Mouse (Mus musculus): ENCODE results near the gene Capn10. TPM values are rescaled to one million over a fixed set of nuclear protein-coding genes. Genes with fewer than 3 reads are reported as not detected.

Capn10 gene
- 54.8 and 60.0 TPM in 2 replicates for polyA plus RNA-seq (2016; fragmentation: Nextera tagmentation; extraction: Ambion mirVana)

GRCm38 (mm10) chr1:92934182-92934827 is at the start of gene Capn10:
Gene Capn10 (plus strand): TSS chr1:92934376.
- Histone ChIP-seq H3K4me3 (peak within 1 kb of the TSS; percentile 83), H3K4me2 (replicated peaks) (peak within 1 kb of the TSS; percentile 82), H3K9ac (peak within 1 kb of the TSS; percentile 80), H3K27me3 (replicated peaks) (no peaks in the 10 kb centered on the region), H3K9me3 (no peaks in the 10 kb centered on the region), H3K27ac (peak within 1 kb of the TSS; percentile 90), H3K36me3 (peaks cover 16% of the 10 kb centered on the region), H3K4me1 (peaks cover 28% of the 10 kb centered on the region)
- under 1% methylated on average over 45 of the region's 45 CpGs for WGBS
- peak; percentile 100 for ATAC-seq (ENCODE audit: low FRiP score, low read depth)

GRCm38 (mm10) chr1:92888901-92889655 is 45.1 kb upstream of the Capn10 start:
- Histone ChIP-seq H3K9me3 (no peaks in the 10 kb centered on the region), H3K27me3 (replicated peaks) (no peaks in the 10 kb centered on the region), H3K4me1 (no peaks in the 10 kb centered on the region), H3K4me3 (no peak overlapping the region), H3K4me2 (replicated peaks) (no peak overlapping the region), H3K36me3 (no peaks in the 10 kb centered on the region), H3K27ac (no peak overlapping the region), H3K9ac (no peak overlapping the region)
- 71% methylated on average over 7 of the region's 7 CpGs for WGBS
- ATAC-seq (ENCODE audit: low FRiP score, low read depth): no peak

- Histone ChIP-seq H3K4me3 (no peak overlapping the region), H3K9ac (no peak overlapping the region), H3K4me2 (replicated peaks) (no peak overlapping the region), H3K27ac (no peak overlapping the region), H3K36me3 (no peaks in the 10 kb centered on the region), H3K4me1 (no peaks in the 10 kb centered on the region), H3K9me3 (no peaks in the 10 kb centered on the region), H3K27me3 (replicated peaks) (no peaks in the 10 kb centered on the region)
- 72% methylated on average over 3 of the region's 3 CpGs for WGBS
- no peak for ATAC-seq (ENCODE audit: low FRiP score, low read depth)
Observed at GRCm38 (mm10) chr1:92892791-92893190, 41.4 kb upstream of the Capn10 start.

GRCm38 (mm10) chr1:92893896-92894295 is 40.3 kb upstream of the Capn10 start:
- H3K4me3 ChIP-seq: no peak overlapping the region
- H3K4me2 ChIP-seq (replicated peaks): no peak overlapping the region
- no peaks in the 10 kb centered on the region for H3K4me1 ChIP-seq
- H3K27ac ChIP-seq: no peak overlapping the region
- no peak for ATAC-seq (ENCODE audit: low FRiP score, low read depth)
- no peak overlapping the region for H3K9ac ChIP-seq
- no peaks in the 10 kb centered on the region for H3K36me3 ChIP-seq
- no peaks in the 10 kb centered on the region for H3K9me3 ChIP-seq
- WGBS: 74% methylated on average over 3 of the region's 3 CpGs
- H3K27me3 ChIP-seq (replicated peaks): no peaks in the 10 kb centered on the region

GRCm38 (mm10) chr1:92895089-92895488 is 39.1 kb upstream of the Capn10 start:
- H3K27me3 ChIP-seq (replicated peaks): peaks cover 3% of the 10 kb centered on the region; the same call in 1 of the 2 replicates
- 7% methylated on average over 3 of the region's 3 CpGs for WGBS
- no peak overlapping the region for H3K9ac ChIP-seq
- peak; percentile 77 for ATAC-seq (ENCODE audit: low FRiP score, low read depth)
- H3K4me2 ChIP-seq (replicated peaks): no peak overlapping the region
- H3K9me3 ChIP-seq: no peaks in the 10 kb centered on the region
- H3K27ac ChIP-seq: no peak overlapping the region
- H3K36me3 ChIP-seq: no peaks in the 10 kb centered on the region
- no peaks in the 10 kb centered on the region for H3K4me1 ChIP-seq
- no peak overlapping the region for H3K4me3 ChIP-seq

- no peaks in the 10 kb centered on the region for H3K36me3 ChIP-seq
- peak; percentile 34; the same call in 1 of the 2 replicates for ATAC-seq (ENCODE audit: low FRiP score, low read depth)
- H3K4me3 ChIP-seq: peak within 1 kb of the TSS; percentile 2; the same call in 1 of the 2 replicates
- H3K27ac ChIP-seq: no peak within 1 kb of the TSS
- H3K27me3 ChIP-seq (replicated peaks): peaks cover 8% of the 10 kb centered on the region; the same call in 1 of the 2 replicates
- H3K9me3 ChIP-seq: no peaks in the 10 kb centered on the region
- WGBS: 2% methylated on average over 15 of the region's 15 CpGs
- peak within 1 kb of the TSS; percentile 42; the same call in 1 of the 2 replicates for H3K9ac ChIP-seq
- peak within 1 kb of the TSS; percentile 56 for H3K4me2 ChIP-seq (replicated peaks)
- H3K4me1 ChIP-seq: peaks cover 16% of the 10 kb centered on the region; the same call in 1 of the 2 replicates
Observed at GRCm38 (mm10) chr1:92902786-92903185, 31.4 kb upstream of the Capn10 start, which contains the start of gene Ankmy1. Gene Ankmy1 (minus strand): TSS chr1:92902906.

GRCm38 (mm10) chr1:92903627-92904026 is 30.5 kb upstream of the Capn10 start:
- no peak overlapping the region for H3K27ac ChIP-seq
- ATAC-seq (ENCODE audit: low FRiP score, low read depth): no peak
- peaks cover 19% of the 10 kb centered on the region; the same call in 1 of the 2 replicates for H3K4me1 ChIP-seq
- H3K4me3 ChIP-seq: no peak overlapping the region
- H3K27me3 ChIP-seq (replicated peaks): peaks cover 8% of the 10 kb centered on the region; the same call in 1 of the 2 replicates
- no peaks in the 10 kb centered on the region for H3K36me3 ChIP-seq
- H3K9ac ChIP-seq: no peak overlapping the region
- H3K4me2 ChIP-seq (replicated peaks): no peak overlapping the region
- H3K9me3 ChIP-seq: no peaks in the 10 kb centered on the region
- 83% methylated on average over 4 of the region's 4 CpGs for WGBS

GRCm38 (mm10) chr1:92905703-92906310 is 28.4 kb upstream of the Capn10 start:
- no peaks in the 10 kb centered on the region for H3K36me3 ChIP-seq
- peaks cover 28% of the 10 kb centered on the region for H3K4me1 ChIP-seq
- no peak for ATAC-seq (ENCODE audit: low FRiP score, low read depth)
- H3K9ac ChIP-seq: no peak overlapping the region
- H3K4me2 ChIP-seq (replicated peaks): no peak overlapping the region
- H3K27ac ChIP-seq: no peak overlapping the region
- WGBS: 96% methylated on average over 2 of the region's 2 CpGs
- H3K27me3 ChIP-seq (replicated peaks): 0 out of 2 replicates have a peak, but pooled peaks cover 4% of the 10 kb centered on the region
- H3K9me3 ChIP-seq: no peaks in the 10 kb centered on the region
- no peak overlapping the region for H3K4me3 ChIP-seq

- Histone ChIP-seq H3K27me3 (replicated peaks) (0 out of 2 replicates have a peak, but pooled peaks cover 4% of the 10 kb centered on the region), H3K4me3 (peak within 1 kb of the TSS; percentile 72), H3K9me3 (no peaks in the 10 kb centered on the region), H3K4me1 (peaks cover 36% of the 10 kb centered on the region), H3K4me2 (replicated peaks) (peak within 1 kb of the TSS; percentile 68), H3K9ac (peak within 1 kb of the TSS; percentile 61), H3K27ac (peak within 1 kb of the TSS; percentile 44), H3K36me3 (no peaks in the 10 kb centered on the region)
- WGBS: under 1% methylated on average over 81 of the region's 81 CpGs
- ATAC-seq (ENCODE audit: low FRiP score, low read depth): peak; percentile 92
Observed at GRCm38 (mm10) chr1:92906779-92907631, 27.2 kb upstream of the Capn10 start, which contains the start of gene Dusp28. Gene Dusp28 (plus strand): TSS chr1:92906981.

- H3K4me2 ChIP-seq (replicated peaks): peak overlapping the region; percentile 68
- whole genome bisulfite sequencing: 48% methylated on average over 20 of the region's 20 CpGs
- H3K9ac ChIP-seq: peak overlapping the region; percentile 61
- no peaks in the 10 kb centered on the region for H3K36me3 ChIP-seq
- ATAC-seq (ENCODE audit: low FRiP score, low read depth): no peak
- H3K4me3 ChIP-seq: peak overlapping the region; percentile 72
- H3K9me3 ChIP-seq: no peaks in the 10 kb centered on the region
- H3K4me1 ChIP-seq: peaks cover 40% of the 10 kb centered on the region
- no peaks in the 10 kb centered on the region for H3K27me3 ChIP-seq (replicated peaks)
- 0 out of 2 replicates have a peak overlapping the region, but pooled peaks have one; percentile 44 for H3K27ac ChIP-seq
Observed at GRCm38 (mm10) chr1:92907632-92908360, 26.4 kb upstream of the Capn10 start.

GRCm38 (mm10) chr1:92908664-92909063 is 25.5 kb upstream of the Capn10 start:
- H3K9me3 ChIP-seq: no peaks in the 10 kb centered on the region
- no peak overlapping the region for H3K9ac ChIP-seq
- H3K4me1 ChIP-seq: peaks cover 38% of the 10 kb centered on the region
- WGBS: 91% methylated on average over 3 of the region's 3 CpGs
- ATAC-seq (ENCODE audit: low FRiP score, low read depth): no peak
- H3K36me3 ChIP-seq: no peaks in the 10 kb centered on the region
- H3K4me2 ChIP-seq (replicated peaks): no peak overlapping the region
- no peak overlapping the region for H3K27ac ChIP-seq
- no peaks in the 10 kb centered on the region for H3K27me3 ChIP-seq (replicated peaks)
- H3K4me3 ChIP-seq: no peak overlapping the region

Data from neural tube, embryonic 12.5 days (tissue).